Mouse (Mus musculus) embryonic facial prominence, embryonic 15.5 days (tissue): ENCODE data around the gene E330009J07Rik. TPM values are rescaled to one million over a fixed set of nuclear protein-coding genes. Genes with fewer than 3 reads are reported as not detected.
A peak's percentile ranks its signal among the peaks of the same experiment; 100 is the strongest.

Source experiments
- ATAC-seq: fragments of 200-750 bp; cut with Nextera tagmentation; 2 replicates; pipeline ENCODE4 v1.8.0; 2017; ENCODE audit warnings: low read depth, moderate TSS enrichment; ENCODE audit not compliant: insufficient number of reproducible peaks, low FRiP score, low TSS enrichment
- H3K27ac ChIP-seq: fragments of 300-500 bp; sonication (generic); replicated peaks from 2 replicates; pipeline ENCODE4 v1.5.1; 2015; ENCODE audit warnings: mild to moderate bottlenecking, inconsistent platforms
- H3K27me3 ChIP-seq: fragments of 300-500 bp; sonication (generic); 2 replicates; pipeline ENCODE4 v1.6.1; 2015; ENCODE audit warnings: inconsistent platforms
- H3K36me3 ChIP-seq: fragments of 300-500 bp; sonication (generic); 2 replicates; pipeline ENCODE4 v1.6.1; 2015; ENCODE audit warnings: mild to moderate bottlenecking, inconsistent platforms
- H3K4me1 ChIP-seq: fragments of 300-500 bp; sonication (generic); 2 replicates; pipeline ENCODE4 v1.6.1; 2015; ENCODE audit warnings: inconsistent platforms
- H3K4me2 ChIP-seq: fragments of 300-500 bp; sonication (generic); replicated peaks from 2 replicates; pipeline ENCODE4 v1.6.1; 2015; ENCODE audit warnings: mild to moderate bottlenecking, inconsistent platforms
- H3K4me3 ChIP-seq: fragments of 300-500 bp; sonication (generic); replicated peaks from 2 replicates; pipeline ENCODE4 v1.5.1; 2015; ENCODE audit warnings: mild to moderate bottlenecking, inconsistent platforms
- H3K9ac ChIP-seq: fragments of 300-500 bp; sonication (generic); 2 replicates; pipeline ENCODE4 v1.6.1; 2015; ENCODE audit warnings: inconsistent platforms
- H3K9me3 ChIP-seq: fragments of 300-500 bp; sonication (generic); replicated peaks from 2 replicates; pipeline ENCODE4 v1.6.1; 2016; ENCODE audit warnings: inconsistent platforms
- WGBS: fragments of 180-500 bp; shearing (Covaris S2); methylation state at CpG from one replicate; pipeline ENCODE4 v1.1.7; 2015; 5-methylcytosine and 5-hydroxymethylcytosine counted together
- polyA plus RNA-seq: library from polyadenylated mRNA; unstranded; fragments of >200 nt; fragmentation: Nextera tagmentation; extraction: Ambion mirVana; gene quantifications from 2 replicates; pipeline ENCODE4 v1.2.1, GENCODE M21; 2015

The E330009J07Rik gene
- polyA plus RNA-seq, 1 experiment from 2014 or later, result 8.0 TPM

DNA sequence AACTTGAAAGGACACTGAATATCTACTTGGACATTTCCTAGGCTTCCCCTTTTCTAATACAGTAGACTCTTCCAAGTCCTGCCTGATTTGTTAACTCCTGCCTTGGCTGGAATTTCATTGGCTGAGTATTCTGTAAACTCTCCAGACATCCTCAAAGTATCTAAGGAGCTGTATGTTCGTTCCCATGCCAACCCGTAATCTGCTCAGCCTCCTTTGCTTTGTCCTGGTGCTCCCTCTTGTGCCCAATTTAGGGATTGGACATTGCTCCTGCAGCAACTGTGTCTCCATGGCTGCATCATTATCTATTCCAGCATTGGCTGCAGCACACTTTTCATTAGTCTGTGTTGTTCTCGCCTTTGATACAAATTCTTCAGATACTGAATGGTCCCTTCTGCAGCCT is 42.7 kb downstream of the E330009J07Rik start:
- Histone ChIP-seq H3K4me2 (no peak overlapping the region), H3K27me3 (no peaks in the 10 kb centered on the region), H3K9ac (no peak overlapping the region), H3K27ac (no peak overlapping the region), H3K36me3 (peaks cover 28% of the 10 kb centered on the region), H3K4me1 (no peaks in the 10 kb centered on the region), H3K9me3 (no peaks in the 10 kb centered on the region), H3K4me3 (no peak overlapping the region)
- ATAC-seq, result peak; percentile 57; the same call in 1 of the 2 replicates
- WGBS, result 34% methylated on average over 3 of the region's 3 CpGs

DNA sequence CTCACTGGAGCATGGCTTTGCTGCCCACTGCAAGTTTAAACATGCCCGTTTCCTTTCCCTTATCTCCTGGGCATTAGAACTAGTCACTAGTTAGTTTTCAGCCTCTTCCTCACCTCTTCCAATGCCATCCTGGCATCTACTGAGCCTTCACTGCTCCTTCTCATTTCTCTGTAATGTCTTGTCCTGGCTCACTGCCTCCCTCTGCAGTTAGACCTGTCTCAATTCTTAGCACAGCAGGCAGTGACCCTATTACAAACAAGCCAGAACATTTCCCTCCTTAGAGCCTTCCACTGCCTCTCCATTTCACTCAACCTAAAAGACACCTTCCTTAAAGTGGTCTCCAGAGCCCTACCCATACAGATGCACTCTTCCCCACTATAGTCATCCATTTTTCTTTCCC is 45.0 kb downstream of the E330009J07Rik start:
- no peak for ATAC-seq
- Histone ChIP-seq H3K9ac (no peak overlapping the region), H3K27me3 (no peaks in the 10 kb centered on the region), H3K4me2 (no peak overlapping the region), H3K4me1 (no peaks in the 10 kb centered on the region), H3K36me3 (peaks cover 25% of the 10 kb centered on the region), H3K4me3 (no peak overlapping the region), H3K27ac (no peak overlapping the region), H3K9me3 (no peaks in the 10 kb centered on the region)
- 81% methylated on average over 1 of the region's 1 CpGs for WGBS

DNA sequence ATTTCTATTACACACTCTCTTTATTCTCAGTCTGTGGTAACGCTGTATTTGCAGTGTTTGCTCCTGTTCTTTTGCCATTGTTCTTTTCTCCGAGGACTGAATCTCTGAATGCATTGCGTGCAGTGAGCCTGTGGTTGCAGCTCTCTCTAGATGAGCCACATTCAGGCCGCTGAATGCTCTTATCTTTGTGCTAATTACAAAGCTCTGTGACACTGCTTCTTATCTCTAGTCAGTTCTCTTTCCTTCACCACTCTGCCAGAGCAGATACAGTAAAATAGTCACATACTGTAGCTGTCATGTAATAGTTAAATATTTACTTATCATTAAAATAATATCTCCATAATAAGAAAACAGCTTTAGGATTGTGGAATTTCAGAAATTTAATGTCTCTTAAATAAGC is 47.3 kb downstream of the E330009J07Rik start:
- Histone ChIP-seq H3K4me2 (no peak overlapping the region), H3K4me1 (no peaks in the 10 kb centered on the region), H3K27me3 (no peaks in the 10 kb centered on the region), H3K4me3 (no peak overlapping the region), H3K9me3 (no peaks in the 10 kb centered on the region), H3K27ac (no peak overlapping the region), H3K36me3 (peaks cover 20% of the 10 kb centered on the region; the same call in 1 of the 2 replicates), H3K9ac (no peak overlapping the region)
- no peak for ATAC-seq
- WGBS, result 87% methylated on average over 4 of the region's 4 CpGs

DNA sequence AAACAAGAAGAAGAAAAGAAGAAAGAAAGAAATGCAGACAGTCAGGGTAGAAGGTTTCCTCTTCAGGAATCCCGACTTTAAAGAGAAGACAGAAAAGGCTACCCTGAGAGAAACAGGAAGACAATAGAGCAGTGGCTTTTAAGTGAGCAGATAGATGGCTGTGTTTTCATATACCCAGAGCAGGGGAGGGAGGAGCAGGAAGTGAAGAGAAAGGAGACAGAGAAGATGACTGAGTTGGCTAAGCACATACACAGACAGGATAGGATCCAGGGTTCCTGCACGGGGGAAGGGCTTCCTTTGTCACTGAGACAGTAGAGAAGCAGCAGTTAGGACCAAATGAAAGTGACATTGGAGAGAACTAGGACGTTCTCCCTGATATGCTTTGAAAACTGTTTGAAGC is 50.3 kb downstream of the E330009J07Rik start:
- H3K4me1 ChIP-seq, result no peaks in the 10 kb centered on the region
- H3K4me3 ChIP-seq, result no peak overlapping the region
- H3K9me3 ChIP-seq, result no peaks in the 10 kb centered on the region
- WGBS, result 68% methylated on average over 3 of the region's 3 CpGs
- no peak overlapping the region for H3K4me2 ChIP-seq
- no peak for ATAC-seq
- H3K36me3 ChIP-seq, result peaks cover 19% of the 10 kb centered on the region; the same call in 1 of the 2 replicates
- no peak overlapping the region for H3K9ac ChIP-seq
- H3K27ac ChIP-seq, result no peak overlapping the region
- H3K27me3 ChIP-seq, result no peaks in the 10 kb centered on the region

DNA sequence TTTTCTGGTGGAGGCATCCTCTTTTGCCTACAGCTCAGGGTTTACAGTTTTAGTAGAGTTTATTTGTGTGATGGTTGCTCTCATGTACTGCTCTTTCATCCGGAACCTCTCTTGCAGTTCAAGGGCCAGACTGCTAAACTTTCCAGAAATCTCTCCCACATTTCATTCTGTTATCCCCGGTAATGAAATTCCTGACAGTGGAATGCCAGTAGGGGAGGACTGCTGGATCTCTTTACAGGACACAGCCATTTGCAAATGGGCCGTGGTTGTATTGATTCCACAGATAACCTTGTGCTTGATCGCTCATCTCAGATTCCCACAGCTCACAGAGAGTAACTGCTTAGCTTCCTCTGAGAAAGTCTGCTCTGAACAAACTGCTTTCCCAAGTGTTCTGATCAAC is 54.0 kb downstream of the E330009J07Rik start:
- Histone ChIP-seq H3K27ac (no peak overlapping the region), H3K36me3 (peaks cover 20% of the 10 kb centered on the region; the same call in 1 of the 2 replicates), H3K4me1 (no peaks in the 10 kb centered on the region), H3K4me2 (no peak overlapping the region), H3K9ac (no peak overlapping the region), H3K4me3 (no peak overlapping the region), H3K27me3 (no peaks in the 10 kb centered on the region), H3K9me3 (no peaks in the 10 kb centered on the region)
- no peak for ATAC-seq
- whole genome bisulfite sequencing, result 79% methylated on average over 4 of the region's 4 CpGs

DNA sequence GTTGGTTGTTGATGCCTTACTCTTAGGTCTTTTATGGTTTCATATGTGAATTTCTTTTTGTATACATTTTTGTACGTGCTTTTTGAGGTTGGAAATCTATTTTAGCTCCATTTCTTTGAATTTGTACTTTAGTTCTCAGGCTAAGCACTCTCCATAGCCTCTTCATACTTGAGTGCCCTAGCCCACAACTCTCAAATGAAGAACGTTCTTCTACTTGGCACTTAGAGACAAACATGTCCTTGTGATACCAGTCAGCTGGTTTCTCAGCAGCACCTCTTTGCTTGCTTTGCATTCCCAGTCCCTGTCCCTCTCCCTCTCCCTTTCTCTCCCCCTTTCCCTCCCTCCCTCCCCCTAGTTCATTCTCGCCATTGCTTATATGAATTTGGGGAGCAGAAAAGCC is 55.8 kb downstream of the E330009J07Rik start:
- Histone ChIP-seq H3K4me2 (no peak overlapping the region), H3K4me1 (no peaks in the 10 kb centered on the region), H3K9me3 (no peaks in the 10 kb centered on the region), H3K27me3 (no peaks in the 10 kb centered on the region), H3K27ac (no peak overlapping the region), H3K9ac (no peak overlapping the region), H3K36me3 (peaks cover 8% of the 10 kb centered on the region; the same call in 1 of the 2 replicates), H3K4me3 (no peak overlapping the region)
- WGBS, result 86% methylated on average over 3 of the region's 3 CpGs
- no peak for ATAC-seq

DNA sequence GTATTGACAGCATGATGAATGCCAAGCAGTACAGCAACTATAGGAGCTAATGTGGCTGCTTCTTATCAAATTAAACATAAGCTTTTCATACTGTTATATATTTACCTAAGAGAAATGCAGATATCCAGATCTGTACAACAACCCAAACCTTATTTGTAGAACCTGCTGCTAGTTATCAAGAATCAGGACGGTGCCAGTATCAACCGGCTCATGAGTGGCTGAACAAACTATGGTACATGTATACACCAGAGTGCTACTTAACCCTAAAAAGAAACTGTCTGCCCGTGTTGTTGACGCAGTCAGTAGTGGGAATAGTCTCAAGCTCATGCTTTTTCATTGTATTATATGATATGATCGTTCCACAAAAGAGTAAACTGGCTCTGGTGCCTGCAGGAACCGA is 64.9 kb downstream of the E330009J07Rik start:
- H3K9me3 ChIP-seq, result no peaks in the 10 kb centered on the region
- WGBS, result 96% methylated on average over 6 of the region's 6 CpGs
- H3K4me1 ChIP-seq, result no peaks in the 10 kb centered on the region
- no peak for ATAC-seq
- no peak overlapping the region for H3K9ac ChIP-seq
- H3K4me3 ChIP-seq, result no peak overlapping the region
- no peak overlapping the region for H3K27ac ChIP-seq
- no peaks in the 10 kb centered on the region for H3K27me3 ChIP-seq
- H3K4me2 ChIP-seq, result no peak overlapping the region
- peaks cover 10% of the 10 kb centered on the region; the same call in 1 of the 2 replicates for H3K36me3 ChIP-seq

DNA sequence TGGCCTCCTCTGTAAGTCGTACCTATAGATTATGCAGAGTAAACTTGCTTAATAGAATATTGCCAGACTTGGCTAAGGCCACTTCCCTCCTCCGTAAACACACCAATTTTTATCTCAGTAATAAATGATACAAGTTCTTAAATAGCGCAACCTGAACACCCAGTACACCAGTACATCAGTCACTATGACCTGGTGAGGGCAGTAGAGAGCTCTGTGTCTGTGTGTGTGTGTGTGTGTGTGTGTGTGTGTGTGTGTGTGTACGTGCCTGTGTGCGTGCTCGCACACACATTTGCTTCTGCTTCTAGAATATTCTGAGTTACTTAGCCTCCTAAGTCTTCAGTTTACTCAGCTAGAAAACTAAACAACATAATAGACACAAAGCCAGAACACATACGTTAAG is 82.6 kb downstream of the E330009J07Rik start:
- Histone ChIP-seq H3K27me3 (no peaks in the 10 kb centered on the region), H3K4me1 (no peaks in the 10 kb centered on the region), H3K9ac (no peak overlapping the region), H3K4me2 (no peak overlapping the region), H3K27ac (no peak overlapping the region), H3K36me3 (peaks cover 13% of the 10 kb centered on the region; the same call in 1 of the 2 replicates), H3K9me3 (no peaks in the 10 kb centered on the region), H3K4me3 (no peak overlapping the region)
- 90% methylated on average over 7 of the region's 7 CpGs for WGBS
- ATAC-seq, result no peak

Other genes starting within 250 kb of the E330009J07Rik start
- gene Agk, start 111.0 kb downstream of the E330009J07Rik start, polyA plus RNA-seq, result 40.6 and 44.0 TPM in 2 replicates
- not detected in 2 replicates for gene Wee2, start 3.0 kb upstream of the E330009J07Rik start, polyA plus RNA-seq
- 140 and 141 TPM in 2 replicates for gene Ssbp1, start 35.2 kb upstream of the E330009J07Rik start, polyA plus RNA-seq
- gene Tas2r137, start 55.1 kb upstream of the E330009J07Rik start, polyA plus RNA-seq, result not detected in 2 replicates
- not detected in 2 replicates for gene Tas2r108, start 57.4 kb upstream of the E330009J07Rik start, polyA plus RNA-seq
- not detected in 2 replicates for gene Prss37, start 83.4 kb upstream of the E330009J07Rik start, polyA plus RNA-seq
- not detected in 2 replicates for gene Olfr461, start 118.9 kb upstream of the E330009J07Rik start, polyA plus RNA-seq
- gene Olfr460, start 133.4 kb upstream of the E330009J07Rik start, polyA plus RNA-seq, result not detected in 2 replicates
- gene Clec5a, start 149.7 kb upstream of the E330009J07Rik start, polyA plus RNA-seq, result 1.6 and 1.8 TPM in 2 replicates
- not detected in 2 replicates for gene Tas2r138, start 177.2 kb upstream of the E330009J07Rik start, polyA plus RNA-seq
- 0.05 and 0.16 TPM in 2 replicates for gene Mgam, start 192.7 kb upstream of the E330009J07Rik start, polyA plus RNA-seq